Mouse (Mus musculus): ENCODE data around the gene Astn1. TPM values are rescaled to one million over a fixed set of nuclear protein-coding genes. Genes with fewer than 3 reads are reported as not detected.

Astn1 gene
- polyA plus RNA-seq, 2 experiments = 3.1 TPM

- 74% methylated on average over 1 of the region's 1 CpGs for WGBS
- Histone ChIP-seq H3K36me3 (ENCODE audit: control insufficient read depth, insufficient read depth, low read length) (no peaks in the 10 kb centered on the region), H3K27ac (replicated peaks; ENCODE audit: low read depth, low read length) (no peak overlapping the region), H3K4me1 (ENCODE audit: control insufficient read depth, insufficient read depth, low read length) (0 out of 2 replicates have a peak, but pooled peaks cover 3% of the 10 kb centered on the region), H3K4me2 (replicated peaks; ENCODE audit: low read depth, low read length, severe bottlenecking) (no peak overlapping the region), H3K27me3 (ENCODE audit: control insufficient read depth, insufficient read depth, low read length) (peaks cover 11% of the 10 kb centered on the region; the same call in 1 of the 2 replicates), H3K9me3 (ENCODE audit: control insufficient read depth, low read length) (no peaks in the 10 kb centered on the region), H3K9ac (ENCODE audit: low read depth, low read length, severe bottlenecking) (no peak overlapping the region), H3K4me3 (replicated peaks; ENCODE audit: low read length) (no peak overlapping the region)
- TF ChIP-seq POLR2A (IDR thresholded peaks at IDR 0.05; ENCODE audit: borderline replicate concordance, extremely low read depth, insufficient read depth, insufficient read length) = no peak
- DNase-seq (ENCODE audit: low spot score) = no peak
- ATAC-seq (ENCODE audit: low FRiP score, low read depth) = no peak
Measured at GRCm38 (mm10) chr1:158364461-158364860, 2.4 kb downstream of the Astn1 start.

GRCm38 (mm10) chr1:158382277-158382676 is 20.2 kb downstream of the Astn1 start:
- Histone ChIP-seq H3K36me3 (ENCODE audit: control insufficient read depth, insufficient read depth, low read length) (no peaks in the 10 kb centered on the region), H3K9me3 (ENCODE audit: control insufficient read depth, low read length) (no peaks in the 10 kb centered on the region), H3K27ac (replicated peaks; ENCODE audit: low read depth, low read length) (no peak overlapping the region), H3K4me3 (replicated peaks; ENCODE audit: low read length) (no peak overlapping the region), H3K4me1 (ENCODE audit: control insufficient read depth, insufficient read depth, low read length) (no peaks in the 10 kb centered on the region), H3K9ac (ENCODE audit: low read depth, low read length, severe bottlenecking) (no peak overlapping the region), H3K4me2 (replicated peaks; ENCODE audit: low read depth, low read length, severe bottlenecking) (no peak overlapping the region), H3K27me3 (ENCODE audit: control insufficient read depth, insufficient read depth, low read length) (no peaks in the 10 kb centered on the region)
- DNase-seq (ENCODE audit: low spot score) = no peak
- WGBS = 63% methylated on average over 6 of the region's 6 CpGs
- no peak for ATAC-seq (ENCODE audit: low FRiP score, low read depth)
- TF ChIP-seq POLR2A (IDR thresholded peaks at IDR 0.05; ENCODE audit: borderline replicate concordance, extremely low read depth, insufficient read depth, insufficient read length) = no peak

- Histone ChIP-seq H3K9ac (ENCODE audit: low read depth, low read length, severe bottlenecking) (no peak overlapping the region), H3K36me3 (ENCODE audit: control insufficient read depth, insufficient read depth, low read length) (no peaks in the 10 kb centered on the region), H3K4me2 (replicated peaks; ENCODE audit: low read depth, low read length, severe bottlenecking) (no peak overlapping the region), H3K4me3 (replicated peaks; ENCODE audit: low read length) (no peak overlapping the region), H3K4me1 (ENCODE audit: control insufficient read depth, insufficient read depth, low read length) (no peaks in the 10 kb centered on the region), H3K9me3 (ENCODE audit: control insufficient read depth, low read length) (no peaks in the 10 kb centered on the region), H3K27ac (replicated peaks; ENCODE audit: low read depth, low read length) (no peak overlapping the region), H3K27me3 (ENCODE audit: control insufficient read depth, insufficient read depth, low read length) (no peaks in the 10 kb centered on the region)
- no peak for TF ChIP-seq POLR2A (IDR thresholded peaks at IDR 0.05; ENCODE audit: borderline replicate concordance, extremely low read depth, insufficient read depth, insufficient read length)
- WGBS = 49% methylated on average over 3 of the region's 3 CpGs
- DNase-seq (ENCODE audit: low spot score) (no peak), ATAC-seq (ENCODE audit: low FRiP score, low read depth) (no peak)
Measured at GRCm38 (mm10) chr1:158383210-158383609, 21.1 kb downstream of the Astn1 start.

- Histone ChIP-seq H3K4me1 (ENCODE audit: control insufficient read depth, insufficient read depth, low read length) (no peaks in the 10 kb centered on the region), H3K9me3 (ENCODE audit: control insufficient read depth, low read length) (no peaks in the 10 kb centered on the region), H3K4me3 (replicated peaks; ENCODE audit: low read length) (no peak overlapping the region), H3K4me2 (replicated peaks; ENCODE audit: low read depth, low read length, severe bottlenecking) (no peak overlapping the region), H3K27me3 (ENCODE audit: control insufficient read depth, insufficient read depth, low read length) (no peaks in the 10 kb centered on the region), H3K36me3 (ENCODE audit: control insufficient read depth, insufficient read depth, low read length) (no peaks in the 10 kb centered on the region), H3K27ac (replicated peaks; ENCODE audit: low read depth, low read length) (no peak overlapping the region), H3K9ac (ENCODE audit: low read depth, low read length, severe bottlenecking) (no peak overlapping the region)
- ATAC-seq (ENCODE audit: low FRiP score, low read depth) = no peak
- WGBS = 98% methylated on average over 2 of the region's 2 CpGs
- no peak for TF ChIP-seq POLR2A (IDR thresholded peaks at IDR 0.05; ENCODE audit: borderline replicate concordance, extremely low read depth, insufficient read depth, insufficient read length)
- no peak for DNase-seq (ENCODE audit: low spot score)
Measured at GRCm38 (mm10) chr1:158385311-158385710, 23.2 kb downstream of the Astn1 start.

- Histone ChIP-seq H3K4me3 (replicated peaks; ENCODE audit: low read length) (no peak overlapping the region), H3K36me3 (ENCODE audit: control insufficient read depth, insufficient read depth, low read length) (no peaks in the 10 kb centered on the region), H3K4me2 (replicated peaks; ENCODE audit: low read depth, low read length, severe bottlenecking) (no peak overlapping the region), H3K9ac (ENCODE audit: low read depth, low read length, severe bottlenecking) (no peak overlapping the region), H3K9me3 (ENCODE audit: control insufficient read depth, low read length) (no peaks in the 10 kb centered on the region), H3K4me1 (ENCODE audit: control insufficient read depth, insufficient read depth, low read length) (no peaks in the 10 kb centered on the region), H3K27ac (replicated peaks; ENCODE audit: low read depth, low read length) (no peak overlapping the region), H3K27me3 (ENCODE audit: control insufficient read depth, insufficient read depth, low read length) (no peaks in the 10 kb centered on the region)
- DNase-seq (ENCODE audit: low spot score) (no peak), ATAC-seq (ENCODE audit: low FRiP score, low read depth) (no peak)
- 70% methylated on average over 3 of the region's 3 CpGs for WGBS
- no peak for TF ChIP-seq POLR2A (IDR thresholded peaks at IDR 0.05; ENCODE audit: borderline replicate concordance, extremely low read depth, insufficient read depth, insufficient read length)
Measured at GRCm38 (mm10) chr1:158386781-158387180, 24.7 kb downstream of the Astn1 start.

- DNase-seq (ENCODE audit: low spot score) (no peak), ATAC-seq (ENCODE audit: low FRiP score, low read depth) (no peak)
- WGBS = 85% methylated on average over 4 of the region's 4 CpGs
- Histone ChIP-seq H3K4me1 (ENCODE audit: control insufficient read depth, insufficient read depth, low read length) (no peaks in the 10 kb centered on the region), H3K4me2 (replicated peaks; ENCODE audit: low read depth, low read length, severe bottlenecking) (no peak overlapping the region), H3K9me3 (ENCODE audit: control insufficient read depth, low read length) (no peaks in the 10 kb centered on the region), H3K36me3 (ENCODE audit: control insufficient read depth, insufficient read depth, low read length) (no peaks in the 10 kb centered on the region), H3K27ac (replicated peaks; ENCODE audit: low read depth, low read length) (no peak overlapping the region), H3K9ac (ENCODE audit: low read depth, low read length, severe bottlenecking) (no peak overlapping the region), H3K27me3 (ENCODE audit: control insufficient read depth, insufficient read depth, low read length) (no peaks in the 10 kb centered on the region), H3K4me3 (replicated peaks; ENCODE audit: low read length) (no peak overlapping the region)
- no peak for TF ChIP-seq POLR2A (IDR thresholded peaks at IDR 0.05; ENCODE audit: borderline replicate concordance, extremely low read depth, insufficient read depth, insufficient read length)
Measured at GRCm38 (mm10) chr1:158388995-158389394, 26.9 kb downstream of the Astn1 start.

All from limb, embryonic 14.5 days (tissue).